Mouse (Mus musculus) heart, postnatal 0 days (tissue): ENCODE measurements around the gene 1700067K01Rik. TPM values are rescaled to one million over a fixed set of nuclear protein-coding genes. Genes with fewer than 3 reads are reported as not detected.
A peak's percentile ranks its signal among the peaks of the same experiment; 100 is the strongest.

ENCODE experiments used
- ATAC-seq: fragments of 200-750 bp; cut with Nextera tagmentation; 2 replicates; pipeline ENCODE4 v1.8.0; 2017; ENCODE audit warnings: low read depth, moderate number of reproducible peaks, moderate library complexity; ENCODE audit not compliant: insufficient read depth
- DNase-seq: peaks from one replicate; pipeline ENCODE4 v3.0.0-alpha.2; 2016; ENCODE audit warnings: low spot score
- H3K27ac ChIP-seq: fragments of 300-500 bp; sonication (generic); 2 replicates; pipeline ENCODE4 v1.5.1; 2014; ENCODE audit warnings: low read depth, mild to moderate bottlenecking
- H3K27me3 ChIP-seq: fragments of 300-500 bp; sonication (generic); 2 replicates; pipeline ENCODE4 v1.6.1; 2014; ENCODE audit warnings: low read length, mixed read lengths; ENCODE audit not compliant: control insufficient read depth, insufficient read depth
- H3K36me3 ChIP-seq: fragments of 300-500 bp; sonication (generic); replicated peaks from 2 replicates; pipeline ENCODE4 v1.6.1; 2014; ENCODE audit warnings: low read length, mixed read lengths; ENCODE audit not compliant: control insufficient read depth, insufficient read depth
- H3K4me1 ChIP-seq: fragments of 300-500 bp; sonication (generic); 2 replicates; pipeline ENCODE4 v1.6.1; 2014; ENCODE audit warnings: antibody characterized with exemption; ENCODE audit not compliant: control insufficient read depth, insufficient read depth
- H3K4me2 ChIP-seq: fragments of 300-500 bp; sonication (generic); 2 replicates; pipeline ENCODE4 v1.6.1; 2014; ENCODE audit warnings: low read depth, mild to moderate bottlenecking, low read length, moderate library complexity
- H3K4me3 ChIP-seq: fragments of 300-500 bp; sonication (generic); 2 replicates; pipeline ENCODE4 v1.5.1; 2014; ENCODE audit warnings: low read depth, low read length
- H3K9ac ChIP-seq: fragments of 300-500 bp; sonication (generic); replicated peaks from 2 replicates; pipeline ENCODE4 v1.6.1; 2014; ENCODE audit warnings: low read depth, low read length, mixed read lengths
- H3K9me3 ChIP-seq: fragments of 300-500 bp; sonication (generic); replicated peaks from 2 replicates; pipeline ENCODE4 v1.6.1; 2016; ENCODE audit warnings: low read length; ENCODE audit not compliant: control insufficient read depth
- CTCF ChIP-seq: IDR thresholded peaks from 2 replicates; pipeline ENCODE4 v1.5.1; 2016; ENCODE audit warnings: antibody characterized with exemption, control low read depth, low read depth
- EP300 ChIP-seq: IDR thresholded peaks from 2 replicates; pipeline ENCODE4 v1.6.1; 2016; ENCODE audit warnings: antibody characterized with exemption, low read depth
- WGBS: fragments of 180-500 bp; shearing (Covaris S2); extraction: QIAGEN DNeasy Blood & Tissue Kit; methylation state at CpG from one replicate; pipeline ENCODE4 v1.1.7; 2014; 5-methylcytosine and 5-hydroxymethylcytosine counted together
- polyA plus RNA-seq: library from polyadenylated mRNA; unstranded; fragments of >200 nt; fragmentation: Nextera tagmentation; extraction: Ambion mirVana; gene quantifications from 2 replicates; pipeline ENCODE4 v1.2.1, GENCODE M21; 2015
- total RNA-seq: library from RNA; depleted of rRNA; stranded (reverse); fragments of >200 nt; gene quantifications from 2 replicates; pipeline ENCODE4 v1.2.3, GENCODE M21; 2014; ENCODE audit warnings: low replicate concordance

The 1700067K01Rik gene
- total and polyA plus RNA-seq, 2 experiments from 2014 or later = 1.3 TPM; not detected in 1

DNA sequence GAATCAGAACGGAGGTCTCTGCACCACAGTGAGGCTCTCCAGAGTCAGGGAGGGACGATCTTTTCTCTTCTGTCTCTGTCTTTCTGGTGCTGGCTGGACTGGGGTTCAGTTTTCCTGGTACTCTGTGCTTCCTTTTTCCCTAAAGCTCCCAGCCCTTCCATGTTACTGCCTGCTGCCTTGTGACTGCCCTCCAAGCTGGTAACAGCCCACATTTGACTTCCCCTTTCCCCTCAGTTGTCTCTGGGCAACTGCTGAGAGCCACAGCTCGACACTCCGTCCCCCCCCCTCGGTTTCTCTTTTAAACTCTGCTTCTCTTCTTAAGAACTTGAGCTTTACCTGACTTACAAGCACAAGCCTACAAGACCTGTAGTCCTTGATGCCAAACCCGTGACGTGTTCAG, 12.1 kb upstream of the 1700067K01Rik start:
- no peak for ATAC-seq
- Histone ChIP-seq H3K4me1 (no peaks in the 10 kb centered on the region), H3K4me3 (no peak overlapping the region), H3K4me2 (no peak overlapping the region), H3K9ac (no peak overlapping the region), H3K36me3 (peaks cover 87% of the 10 kb centered on the region), H3K9me3 (no peaks in the 10 kb centered on the region), H3K27me3 (no peaks in the 10 kb centered on the region), H3K27ac (no peak overlapping the region)
- 88% methylated on average over 7 of the region's 7 CpGs for WGBS
- TF ChIP-seq CTCF (no peak), EP300 (no peak)
- DNase-seq = no peak

DNA sequence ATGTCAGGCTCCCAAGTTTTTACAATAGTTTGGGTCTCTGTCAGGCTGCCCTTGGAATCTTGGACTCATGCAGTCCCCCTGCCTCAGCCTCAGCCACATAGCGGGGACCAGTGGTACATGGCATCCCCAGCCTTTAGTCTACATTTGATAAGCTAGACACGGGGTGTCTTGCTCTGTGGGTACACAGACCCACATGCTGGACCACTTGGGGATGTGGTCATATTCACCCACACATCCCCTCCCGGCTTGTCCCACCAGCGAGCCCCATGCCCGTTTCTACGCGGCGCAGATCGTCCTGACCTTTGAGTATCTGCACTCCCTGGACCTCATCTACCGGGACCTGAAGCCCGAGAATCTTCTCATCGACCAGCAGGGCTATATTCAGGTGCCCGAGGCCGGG, 11.1 kb upstream of the 1700067K01Rik start:
- H3K4me2 ChIP-seq = no peak overlapping the region
- H3K9ac ChIP-seq = no peak overlapping the region
- no peak for TF ChIP-seq CTCF
- TF ChIP-seq EP300 = no peak
- 92% methylated on average over 14 of the region's 14 CpGs for WGBS
- no peaks in the 10 kb centered on the region for H3K27me3 ChIP-seq
- ATAC-seq (peak; percentile 22; the same call in 1 of the 2 replicates), DNase-seq (no peak)
- H3K36me3 ChIP-seq = peaks cover 86% of the 10 kb centered on the region
- no peak overlapping the region for H3K4me3 ChIP-seq
- no peaks in the 10 kb centered on the region for H3K9me3 ChIP-seq
- H3K4me1 ChIP-seq = no peaks in the 10 kb centered on the region
- no peak overlapping the region for H3K27ac ChIP-seq

DNA sequence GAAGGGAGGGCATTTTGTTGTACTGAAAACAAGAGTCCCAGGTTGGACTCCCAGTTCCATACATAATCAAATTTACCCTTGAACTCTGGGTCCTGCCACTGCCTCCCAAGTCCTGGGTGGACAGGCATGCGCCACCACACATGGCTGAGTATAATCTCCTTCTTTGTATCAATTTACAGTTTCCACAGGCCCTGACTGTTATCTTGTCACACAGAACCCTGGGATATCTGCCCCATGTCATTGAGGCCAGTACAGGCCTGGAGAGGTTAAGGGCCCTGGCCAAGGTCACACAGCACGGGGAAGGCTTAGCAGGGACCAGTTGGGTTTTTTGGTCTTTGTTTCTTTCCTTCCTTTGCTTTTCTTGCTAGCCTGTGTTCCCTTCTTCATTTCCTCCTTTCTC, 8.8 kb upstream of the 1700067K01Rik start:
- DNase-seq (no peak), ATAC-seq (no peak)
- WGBS = 80% methylated on average over 2 of the region's 2 CpGs
- Histone ChIP-seq H3K4me3 (no peak overlapping the region), H3K4me1 (0 out of 2 replicates have a peak, but pooled peaks cover 2% of the 10 kb centered on the region), H3K27me3 (no peaks in the 10 kb centered on the region), H3K9ac (no peak overlapping the region), H3K36me3 (peaks cover 67% of the 10 kb centered on the region), H3K4me2 (no peak overlapping the region), H3K9me3 (no peaks in the 10 kb centered on the region), H3K27ac (no peak overlapping the region)
- TF ChIP-seq EP300 = no peak
- no peak for TF ChIP-seq CTCF

DNA sequence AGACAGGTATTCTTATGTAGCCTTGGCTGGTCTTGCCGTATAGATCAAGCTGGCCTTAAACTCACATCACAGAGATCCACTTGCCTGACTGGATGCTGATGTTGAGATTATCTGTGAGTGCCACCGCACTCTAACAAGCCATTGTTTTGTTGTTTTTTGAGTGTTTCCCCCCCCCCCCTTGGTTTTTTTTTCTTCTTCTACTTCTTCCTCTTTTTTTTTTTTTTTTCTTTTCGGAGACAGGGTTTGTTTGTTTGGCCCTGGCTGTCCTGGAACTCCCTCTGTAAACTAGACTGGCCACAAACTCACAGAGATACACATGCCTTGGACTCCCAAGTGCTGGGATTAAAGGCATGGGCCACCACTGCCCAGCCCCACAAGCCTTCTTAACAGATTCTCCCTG, 7.3 kb upstream of the 1700067K01Rik start:
- no peak overlapping the region for H3K27ac ChIP-seq
- ATAC-seq (no peak), DNase-seq (no peak)
- no peak for TF ChIP-seq CTCF
- no peak overlapping the region for H3K4me2 ChIP-seq
- H3K4me3 ChIP-seq = no peak overlapping the region
- peaks cover 52% of the 10 kb centered on the region for H3K36me3 ChIP-seq
- WGBS = 77% methylated on average over 3 of the region's 3 CpGs
- no peaks in the 10 kb centered on the region for H3K9me3 ChIP-seq
- H3K9ac ChIP-seq = no peak overlapping the region
- no peaks in the 10 kb centered on the region for H3K27me3 ChIP-seq
- 0 out of 2 replicates have a peak, but pooled peaks cover 5% of the 10 kb centered on the region for H3K4me1 ChIP-seq

DNA sequence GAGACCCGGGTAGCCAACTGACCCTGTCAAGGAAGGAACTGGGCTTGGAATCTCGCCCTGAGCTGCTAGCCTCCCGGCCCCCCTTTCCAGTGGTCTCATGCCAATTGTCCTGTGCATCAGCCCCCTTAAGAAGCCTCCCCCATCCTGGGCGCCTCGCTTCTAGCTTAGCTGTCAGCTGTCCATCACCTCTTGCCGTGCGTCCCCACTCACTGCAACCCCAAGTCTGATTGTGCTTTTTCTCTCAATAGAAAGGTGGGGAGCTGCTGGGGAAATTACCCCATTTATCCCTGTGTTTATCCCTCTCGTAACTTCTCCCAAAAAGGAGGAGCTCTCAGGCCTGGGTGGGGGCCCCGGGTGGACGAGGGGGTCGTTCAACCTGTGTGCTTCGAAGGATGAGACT, 5.3 kb upstream of the 1700067K01Rik start:
- H3K27ac ChIP-seq = peak overlapping the region; percentile 91; the same call in 1 of the 2 replicates
- H3K36me3 ChIP-seq = peaks cover 45% of the 10 kb centered on the region
- H3K27me3 ChIP-seq = no peaks in the 10 kb centered on the region
- peak overlapping the region; percentile 71 for H3K4me2 ChIP-seq
- WGBS = 36% methylated on average over 12 of the region's 12 CpGs
- ATAC-seq (no peak), DNase-seq (no peak)
- 0 out of 2 replicates have a peak overlapping the region, but pooled peaks have one; percentile 78 for H3K9ac ChIP-seq
- TF ChIP-seq EP300 = no peak
- TF ChIP-seq CTCF = no peak
- H3K4me1 ChIP-seq = 0 out of 2 replicates have a peak, but pooled peaks cover 5% of the 10 kb centered on the region
- no peaks in the 10 kb centered on the region for H3K9me3 ChIP-seq
- H3K4me3 ChIP-seq = no peak overlapping the region
